10 mouse cellular contexts compared by ENCODE assay signal in the genomic region with DNA sequence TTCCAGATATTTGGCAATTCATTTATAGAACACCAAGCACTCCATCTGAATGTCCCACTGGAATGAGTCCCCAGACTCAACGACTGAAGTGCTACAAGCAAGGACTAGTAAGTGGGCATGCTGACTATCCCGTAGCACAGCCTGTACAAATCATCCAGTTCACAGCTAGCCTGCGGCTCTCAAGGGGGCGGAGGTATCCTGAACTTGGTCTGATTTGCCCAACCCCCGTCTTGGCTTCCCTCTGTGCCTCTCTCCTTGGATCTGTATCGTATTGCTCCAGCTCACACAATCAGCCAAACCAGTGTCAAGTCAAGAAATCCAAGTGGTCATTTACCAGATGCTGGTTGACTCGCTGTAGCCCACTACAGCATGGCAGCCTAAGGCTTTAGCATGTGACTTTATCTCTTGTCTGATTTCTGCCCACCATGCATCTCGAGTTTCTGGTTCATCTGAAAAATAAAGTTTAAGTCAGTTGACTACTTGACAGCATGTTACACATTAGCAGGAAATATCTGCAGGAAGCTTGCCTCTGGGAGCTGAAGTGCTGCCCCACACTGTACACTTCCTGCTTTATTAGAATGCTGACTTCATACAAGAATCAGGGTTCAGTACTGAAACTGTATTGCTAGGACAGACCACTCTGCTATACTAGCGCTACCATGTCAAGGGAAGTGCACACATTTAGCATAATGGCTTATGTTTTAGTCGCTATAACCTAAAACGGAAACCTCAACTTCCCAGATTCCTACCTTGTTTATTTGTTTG. TPM values are rescaled to one million over a fixed set of nuclear protein-coding genes. Genes with fewer than 3 reads are reported as not detected.
A peak's percentile ranks its signal among the peaks of the same experiment; 100 is the strongest.
DNase-seq lines count a peak whose midpoint lies in the region; ATAC-seq lines count a peak whose summit lies in the region.
"Had no signal": no experiment of that assay in that cellular context is flagged by ENCODE, and none has a peak within 500 bp of the region (broad histone marks: within the 10 kb centered on the region; RNA-seq: fewer than 3 reads in every experiment).

No protein-coding gene starts in this region.

- no peak for DNase-seq in kidney, postnatal 14 days
- DNase-seq in fibroblast of lung, adult 2 months (ENCODE audit: low read depth), result peak; percentile 27
- no peak for DNase-seq in spleen, adult 12 weeks (ENCODE audit: low spot score)

- 80% methylated on average over 11 of the region's 11 CpGs for WGBS in kidney, embryonic 15.5 days
- 50% methylated on average over 11 of the region's 11 CpGs for WGBS in lung, embryonic 15.5 days
- 91% methylated on average over 11 of the region's 11 CpGs for WGBS in forebrain, embryonic 15.5 days

- H3K27ac ChIP-seq in kidney, embryonic 15.5 days, result peak overlapping the region; percentile 75
- H3K27ac ChIP-seq in brown adipose tissue, adult 24 weeks (replicated peaks; ENCODE audit: low read depth, low read length), result 0 out of 2 replicates have a peak overlapping the region, but pooled peaks have one; percentile 38
- peak overlapping the region; percentile 22 for H3K27ac ChIP-seq in lung, embryonic 15.5 days
- no peak overlapping the region for H3K27ac ChIP-seq in forebrain, embryonic 15.5 days (replicated peaks)
- H3K27ac ChIP-seq: midbrain, embryonic 13.5 days; neural tube, embryonic 15.5 days had no signal

- no peak overlapping the region for H3K4me3 ChIP-seq in kidney, embryonic 15.5 days (replicated peaks)
- H3K4me3 ChIP-seq in brown adipose tissue, adult 24 weeks (ENCODE audit: insufficient read depth, low read depth, low read length), result no peak overlapping the region
- no peak overlapping the region for H3K4me3 ChIP-seq in lung, embryonic 15.5 days
- H3K4me3 ChIP-seq in forebrain, embryonic 15.5 days, result no peak overlapping the region
- H3K4me3 ChIP-seq: midbrain, embryonic 13.5 days; neural tube, embryonic 15.5 days had no signal

- H3K27me3 ChIP-seq in kidney, embryonic 15.5 days, result no peaks in the 10 kb centered on the region
- H3K27me3 ChIP-seq in lung, embryonic 15.5 days, result no peaks in the 10 kb centered on the region
- no peaks in the 10 kb centered on the region for H3K27me3 ChIP-seq in forebrain, embryonic 15.5 days
- H3K27me3 ChIP-seq: midbrain, embryonic 13.5 days; neural tube, embryonic 15.5 days had no signal

- no peaks in the 10 kb centered on the region for H3K4me1 ChIP-seq in kidney, embryonic 15.5 days
- peaks cover 4% of the 10 kb centered on the region for H3K4me1 ChIP-seq in brown adipose tissue, adult 24 weeks (ENCODE audit: control insufficient read depth, insufficient read depth, insufficient read length, low read length)
- H3K4me1 ChIP-seq in lung, embryonic 15.5 days, result no peaks in the 10 kb centered on the region
- no peaks in the 10 kb centered on the region for H3K4me1 ChIP-seq in forebrain, embryonic 15.5 days
- H3K4me1 ChIP-seq: midbrain, embryonic 13.5 days; neural tube, embryonic 15.5 days had no signal

- peak; percentile 43; the same call in 1 of the 2 replicates for ATAC-seq in kidney, embryonic 15.5 days (replicated peaks; ENCODE audit: low FRiP score)
- peak; percentile 57; the same call in 1 of the 2 replicates for ATAC-seq in lung, embryonic 15.5 days (ENCODE audit: borderline replicate concordance, extremely low read depth, low FRiP score, low TSS enrichment)
- ATAC-seq in forebrain, embryonic 15.5 days (replicated peaks), result no peak
- ATAC-seq: forebrain, embryonic 16.5 days; midbrain, embryonic 13.5 days had no signal

- no peaks in the 10 kb centered on the region for H3K9me3 ChIP-seq in kidney, embryonic 15.5 days (replicated peaks)
- H3K9me3 ChIP-seq in lung, embryonic 15.5 days, result no peaks in the 10 kb centered on the region
- no peaks in the 10 kb centered on the region for H3K9me3 ChIP-seq in forebrain, embryonic 15.5 days
- H3K9me3 ChIP-seq: midbrain, embryonic 13.5 days; neural tube, embryonic 15.5 days had no signal

- no peak overlapping the region for H3K4me2 ChIP-seq in kidney, embryonic 15.5 days
- no peak overlapping the region for H3K4me2 ChIP-seq in lung, embryonic 15.5 days
- H3K4me2 ChIP-seq in forebrain, embryonic 15.5 days (replicated peaks), result no peak overlapping the region
- H3K4me2 ChIP-seq: midbrain, embryonic 13.5 days; neural tube, embryonic 15.5 days had no signal

- peaks cover 48% of the 10 kb centered on the region for H3K36me3 ChIP-seq in kidney, embryonic 15.5 days
- peaks cover 8% of the 10 kb centered on the region; the same call in 1 of the 2 replicates for H3K36me3 ChIP-seq in lung, embryonic 15.5 days
- peaks cover 31% of the 10 kb centered on the region for H3K36me3 ChIP-seq in forebrain, embryonic 15.5 days

- H3K9ac ChIP-seq in kidney, embryonic 15.5 days, result no peak overlapping the region
- no peak overlapping the region for H3K9ac ChIP-seq in lung, embryonic 15.5 days
- H3K9ac ChIP-seq in forebrain, embryonic 15.5 days (replicated peaks), result no peak overlapping the region
- H3K9ac ChIP-seq: midbrain, embryonic 13.5 days; neural tube, embryonic 15.5 days had no signal

RNA-seq across cellular contexts. Expression of a gene that starts 50.0 kb away (rescaled TPM):
- 31.5 and 34.3 TPM in 2 replicates for polyA plus RNA-seq in kidney, embryonic 15.5 days (2015; fragmentation: Nextera tagmentation; extraction: Ambion mirVana)
- 5.7 and 6.1 TPM in 2 replicates for polyA plus RNA-seq in brown adipose tissue, adult 24 weeks (2012; ENCODE audit: insufficient read depth, insufficient read length, missing spikeins)
- polyA plus RNA-seq in lung, embryonic 15.5 days (2015; fragmentation: Nextera tagmentation; extraction: Ambion mirVana), result 21.2 and 25.2 TPM in 2 replicates
- 44.2 and 44.9 TPM in 2 replicates for polyA plus RNA-seq in forebrain, embryonic 15.5 days (2015; fragmentation: Nextera tagmentation; extraction: Ambion mirVana)
